Mouse (Mus musculus) erythroblast, embryonic 14.5 days (primary cell): Measurements from ENCODE around the gene Psma3.

Experiments
- GATA1 ChIP-seq: IDR thresholded peaks from 2 replicates; pipeline ENCODE4 v1.6.1; 2012; ENCODE audit warnings: low read length, inconsistent platforms, mixed read lengths
- TAL1 ChIP-seq: IDR thresholded peaks from 3 replicates; pipeline ENCODE4 v1.6.1; 2012; ENCODE audit warnings: low read length, inconsistent platforms, mixed read lengths

- TF ChIP-seq GATA1, result peak; percentile 45
- peak; percentile 61 for TF ChIP-seq TAL1
Observed at GRCm38 (mm10) chr12:70958640-70959039, 15.8 kb upstream of the Psma3 start.
